Mouse (Mus musculus) right cerebral cortex, postnatal 10 days (tissue): Measurements from ENCODE around the gene Zfp184.

ENCODE experiments used
- DNase-seq, 2 experiments: peaks; one replicate each; pipeline ENCODE4 v3.0.0; 2021; ENCODE audit warnings: low spot score in 2 of 2

Zfp184 gene

GRCm38 (mm10) chr13:21920681-21921233 is 24.1 kb upstream of the Zfp184 start:
- no peak for DNase-seq

DNA sequence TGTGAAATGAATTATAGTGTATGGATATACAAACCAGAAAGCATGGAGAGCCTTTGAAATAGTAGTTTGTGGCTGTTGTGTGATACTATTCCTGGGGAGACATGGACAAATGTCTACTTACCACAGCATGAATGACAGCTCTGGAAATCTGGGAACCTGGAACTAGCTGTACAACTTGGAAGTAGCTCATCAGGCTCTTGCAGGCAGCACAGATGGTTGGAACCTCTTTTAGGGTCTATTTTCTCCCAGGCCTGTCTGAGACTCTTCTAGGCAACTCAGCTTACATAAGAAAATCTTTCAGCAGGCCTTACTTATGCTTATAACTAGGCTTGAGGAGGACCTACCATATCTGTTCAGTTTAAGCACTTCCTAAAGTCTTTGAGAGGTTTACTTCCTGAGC is 21.5 kb upstream of the Zfp184 start:
- no peak for DNase-seq

DNA sequence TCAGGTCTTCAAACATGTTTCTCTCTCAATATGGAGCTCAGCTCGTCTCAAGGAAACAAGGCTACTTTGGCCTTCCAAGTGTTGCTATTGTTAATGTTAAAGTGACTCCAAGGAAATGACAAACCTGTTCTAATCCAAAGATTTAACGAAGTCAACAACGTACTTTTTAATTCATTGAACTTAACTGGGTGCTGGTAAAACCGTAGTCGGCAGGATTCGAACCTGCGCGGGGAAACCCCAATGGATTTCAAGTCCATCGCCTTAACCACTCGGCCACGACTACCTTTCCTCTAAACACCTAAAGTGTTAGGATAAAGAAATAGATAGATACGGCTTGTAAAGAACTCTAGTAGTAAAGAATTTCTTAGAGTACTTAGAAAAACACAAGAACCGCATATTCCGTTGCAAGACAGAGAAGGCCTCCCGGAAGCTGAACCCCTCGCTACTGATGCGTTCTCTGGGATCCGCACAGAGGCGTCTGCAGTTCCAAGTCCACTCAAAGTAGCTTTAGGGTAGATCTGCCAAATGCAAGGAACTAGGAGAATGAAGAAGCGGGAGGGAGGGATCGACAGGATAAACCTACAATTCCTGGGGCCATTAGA is 20.1 kb upstream of the Zfp184 start:
- DNase-seq = no peak

DNA sequence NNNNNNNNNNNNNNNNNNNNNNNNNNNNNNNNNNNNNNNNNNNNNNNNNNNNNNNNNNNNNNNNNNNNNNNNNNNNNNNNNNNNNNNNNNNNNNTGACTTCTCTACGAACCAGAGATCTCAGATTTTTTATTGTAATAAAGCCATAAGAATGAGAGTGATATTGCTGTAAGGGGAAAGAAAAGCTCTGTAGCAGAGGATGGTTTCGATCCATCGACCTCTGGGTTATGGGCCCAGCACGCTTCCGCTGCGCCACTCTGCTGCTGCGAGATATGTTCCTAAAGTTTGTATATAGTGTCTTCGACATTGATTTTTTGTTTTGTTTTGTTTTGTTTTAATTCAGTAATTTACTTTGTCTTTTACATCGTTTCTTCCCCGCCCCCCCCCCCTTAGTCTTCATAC is 13.9 kb upstream of the Zfp184 start:
- DNase-seq = no peak

DNA sequence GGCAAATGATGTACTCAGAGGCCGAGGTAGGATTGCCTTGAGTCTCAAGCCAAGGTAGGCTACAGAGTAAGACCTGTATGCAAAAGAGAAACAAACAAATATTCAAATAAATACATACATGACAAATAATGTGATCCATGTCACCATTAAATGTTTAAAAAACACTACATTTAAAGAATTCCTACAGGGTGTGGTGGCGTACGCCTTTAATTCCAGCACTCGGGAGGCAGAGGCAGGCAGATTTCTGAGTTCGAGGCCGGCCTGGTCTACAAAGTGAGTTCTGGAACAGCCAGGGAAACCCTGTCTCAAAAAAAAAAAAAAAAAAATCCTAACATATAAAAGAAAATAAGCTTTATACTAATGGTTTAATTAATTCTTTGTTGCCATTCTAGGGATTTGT is 13.2 kb upstream of the Zfp184 start:
- no peak for DNase-seq

GRCm38 (mm10) chr13:21933626-21934548 is 11.0 kb upstream of the Zfp184 start:
- DNase-seq = peak in 1 of 2 experiments; percentile 37

DNA sequence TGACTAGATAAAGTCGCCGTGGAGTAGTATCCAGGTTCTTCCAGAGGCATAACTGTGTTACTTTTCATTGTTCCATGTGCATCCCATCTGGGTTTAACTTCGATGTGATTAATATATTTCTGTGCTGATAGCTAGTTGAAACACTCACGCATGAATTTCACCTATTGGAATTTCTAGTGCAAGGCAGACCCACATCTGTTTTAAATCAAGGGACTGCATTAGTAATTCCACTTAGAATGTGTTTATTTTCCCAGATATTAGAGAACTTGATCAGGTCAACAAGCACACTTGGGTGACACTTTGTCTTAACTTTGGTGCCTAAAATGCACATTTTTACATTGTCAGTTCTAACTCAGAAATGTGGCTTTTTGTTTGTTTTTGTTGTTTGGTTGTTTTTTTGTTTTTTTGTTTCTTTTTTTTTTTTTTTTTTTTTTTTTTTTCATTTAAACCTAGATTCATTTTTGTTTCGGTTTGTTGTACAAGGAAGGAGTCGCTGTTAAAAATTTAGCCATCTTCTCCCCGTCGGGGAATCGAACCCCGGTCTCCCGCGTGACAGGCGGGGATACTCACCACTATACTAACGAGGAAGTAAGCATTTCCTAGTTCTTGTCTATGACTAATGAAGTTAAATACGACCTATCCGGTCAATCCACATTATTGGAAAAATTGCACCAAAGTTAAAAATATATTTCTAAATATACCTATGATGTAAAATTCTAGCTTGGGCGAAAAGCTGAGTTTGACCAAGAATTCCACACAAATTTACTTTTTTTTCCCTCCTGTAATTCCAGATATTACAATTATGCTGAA is 9.7 kb upstream of the Zfp184 start:
- peak; percentile 55 to 83 for DNase-seq

DNA sequence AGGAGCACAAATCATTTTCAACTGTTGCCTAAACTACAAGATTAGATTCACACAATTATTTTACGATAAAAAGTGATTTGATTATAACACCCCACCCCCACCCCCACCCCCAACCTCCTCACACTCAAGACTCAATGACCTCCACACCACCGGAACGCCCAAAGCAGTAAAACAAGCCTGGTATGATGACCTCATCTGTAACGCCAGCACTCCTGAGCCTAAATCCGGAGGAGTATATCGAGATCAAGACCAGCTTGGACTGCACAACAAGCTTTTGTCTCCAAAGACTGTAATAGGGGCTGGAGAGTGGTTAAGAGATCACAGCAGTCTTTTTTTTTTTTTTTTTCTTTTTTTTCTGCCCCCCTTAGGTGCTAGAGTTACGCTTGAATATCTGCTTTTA is 9.1 kb upstream of the Zfp184 start:
- DNase-seq = no peak

- peak; percentile 53 to 64 for DNase-seq
These were observed 7.9 kb upstream of the Zfp184 start for GRCm38 (mm10) chr13:21936968-21937367.

- DNase-seq = peak; percentile 92 to 93
These were observed 4.7 kb upstream of the Zfp184 start for GRCm38 (mm10) chr13:21940213-21940612.

DNA sequence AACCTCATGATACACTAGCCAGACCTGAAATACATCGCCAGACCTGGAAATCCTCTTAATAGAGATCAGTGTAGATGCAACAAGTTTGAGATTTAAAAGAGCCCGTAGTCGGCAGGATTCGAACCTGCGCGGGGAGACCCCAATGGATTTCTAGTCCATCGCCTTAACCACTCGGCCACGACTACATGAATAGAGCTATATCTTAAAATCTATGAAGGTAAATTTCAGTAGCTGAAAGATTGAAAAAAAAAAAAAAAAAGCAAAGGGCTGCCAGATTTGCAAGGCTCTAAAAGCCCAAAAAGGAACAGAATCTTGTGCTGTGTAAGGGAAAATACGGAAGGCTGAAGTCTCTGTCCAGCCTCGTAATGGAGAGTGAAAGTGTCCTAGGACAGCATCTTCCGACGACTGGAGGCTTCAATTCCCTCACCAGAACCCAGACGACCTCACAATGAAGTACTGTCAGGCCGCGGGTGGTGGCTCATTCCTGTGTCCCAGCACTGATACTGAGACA is 4.0 kb upstream of the Zfp184 start:
- DNase-seq = peak; percentile 82 to 89

DNA sequence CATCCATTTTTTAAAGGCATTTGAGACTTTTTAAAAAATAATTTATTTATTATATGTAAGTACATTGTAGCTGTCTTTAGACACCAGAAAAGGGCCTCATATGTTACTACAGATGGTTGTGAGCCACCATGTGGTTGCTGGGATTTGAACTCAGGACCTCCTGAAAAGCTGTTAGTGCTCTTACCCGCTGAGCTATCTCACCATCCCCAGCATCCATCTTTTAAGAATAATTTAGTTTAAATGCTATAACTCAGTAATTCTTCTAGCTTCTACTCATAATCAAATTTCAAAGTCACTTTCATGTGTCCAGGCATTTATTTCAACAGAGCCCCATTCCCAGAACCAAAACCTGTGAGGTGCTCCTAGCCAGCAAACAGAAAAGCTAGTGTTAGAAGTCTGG is 1.2 kb upstream of the Zfp184 start:
- DNase-seq = no peak

DNA sequence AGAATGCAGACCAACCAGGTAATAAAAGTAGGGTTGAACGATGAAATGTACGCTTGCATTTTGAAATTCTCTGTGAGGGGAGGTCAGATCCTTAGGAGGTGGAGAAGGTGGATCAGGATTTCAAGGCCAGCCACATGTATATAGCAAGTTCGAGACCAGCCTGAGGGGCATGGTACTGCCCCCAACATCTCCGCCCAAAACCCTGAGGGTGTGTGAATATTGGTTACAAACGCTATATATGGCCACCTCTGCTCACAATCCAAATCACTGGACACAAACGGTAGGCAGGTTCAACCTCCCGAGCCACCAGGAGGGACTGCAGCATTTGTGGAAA is 335 bp upstream of the Zfp184 start:
- DNase-seq = no peak

- no peak for DNase-seq
These were observed 24.4 kb downstream of the Zfp184 start for GRCm38 (mm10) chr13:21969269-21969668.

GRCm38 (mm10) chr13:21969816-21970215 is 24.9 kb downstream of the Zfp184 start:
- no peak for DNase-seq

DNA sequence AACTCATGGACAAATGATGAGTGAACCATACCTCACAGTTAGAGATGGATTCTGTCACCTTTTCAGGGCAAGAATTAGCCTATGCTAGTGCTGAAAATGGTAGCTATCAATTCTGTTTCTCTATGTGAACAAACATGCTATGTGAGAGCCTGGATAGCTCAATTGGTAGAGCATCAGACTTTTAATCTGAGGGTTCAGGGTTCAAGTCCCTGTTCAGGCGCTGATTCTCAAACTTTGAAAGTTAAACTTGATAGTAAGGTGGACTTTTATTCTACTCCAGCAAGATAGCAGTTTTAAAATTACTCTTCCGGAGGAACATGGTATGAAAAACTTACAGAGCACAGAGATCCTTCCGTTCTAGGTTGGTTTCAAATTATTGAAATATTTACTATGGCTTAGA is 26.7 kb downstream of the Zfp184 start:
- no peak for DNase-seq

DNA sequence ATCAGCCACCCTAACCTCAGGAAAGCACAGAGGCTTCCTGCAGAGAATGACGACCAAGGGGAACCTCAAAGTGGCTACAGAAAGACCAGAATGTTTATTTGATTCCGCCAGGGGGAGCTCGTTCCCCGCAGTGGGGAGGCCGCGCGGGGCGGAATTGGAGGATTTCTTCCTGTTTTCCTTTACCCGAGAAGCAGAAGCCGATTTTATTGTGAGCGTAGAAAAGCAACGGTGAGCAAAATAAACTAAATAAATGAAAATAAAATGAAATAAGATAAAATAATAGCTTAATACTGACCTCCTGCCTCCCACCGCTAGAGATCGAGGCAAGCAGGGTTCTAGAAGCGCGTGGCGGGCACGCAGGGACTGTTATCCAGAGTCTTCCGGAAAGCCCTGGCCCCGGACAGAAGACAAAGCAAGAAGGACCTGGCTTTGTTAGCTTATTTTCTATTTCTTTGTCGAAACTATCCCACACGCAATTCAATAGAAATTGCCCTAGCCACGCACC is 29.4 kb downstream of the Zfp184 start:
- DNase-seq = peak; percentile 89 to 94

DNA sequence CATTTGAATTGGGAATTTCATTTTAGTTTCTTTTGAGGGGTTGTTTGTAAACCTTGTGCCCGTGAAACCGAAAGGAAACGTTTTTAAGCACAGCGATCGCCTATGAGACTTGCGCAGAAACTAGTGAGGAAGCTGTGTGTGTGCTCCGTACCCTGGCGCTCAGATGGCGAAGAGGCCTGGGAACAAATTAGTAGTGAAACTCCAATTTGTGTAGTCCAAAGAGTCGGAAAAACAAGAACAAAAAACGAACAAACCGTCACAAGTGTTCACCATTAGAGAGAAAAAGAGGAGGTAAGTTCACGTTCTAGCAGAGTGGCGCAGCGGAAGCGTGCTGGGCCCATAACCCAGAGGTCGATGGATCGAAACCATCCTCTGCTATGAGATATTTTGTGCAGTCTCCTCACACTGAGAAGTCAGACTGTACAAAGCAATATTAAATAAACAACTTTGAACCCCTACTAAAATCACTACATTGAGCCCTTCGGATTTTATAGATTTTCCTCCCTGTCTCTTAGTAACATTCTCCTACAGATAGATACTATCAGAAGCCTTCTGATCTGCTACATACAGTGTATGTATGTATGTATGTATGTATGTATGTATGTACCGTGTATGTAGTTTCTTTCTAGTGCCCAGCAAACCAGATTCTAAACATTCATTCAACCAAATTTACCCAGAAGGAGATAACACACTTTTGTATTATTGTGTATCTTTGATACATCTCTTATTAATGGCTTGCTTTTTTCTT is 30.0 kb downstream of the Zfp184 start:
- peak; percentile 38 to 63 for DNase-seq

DNA sequence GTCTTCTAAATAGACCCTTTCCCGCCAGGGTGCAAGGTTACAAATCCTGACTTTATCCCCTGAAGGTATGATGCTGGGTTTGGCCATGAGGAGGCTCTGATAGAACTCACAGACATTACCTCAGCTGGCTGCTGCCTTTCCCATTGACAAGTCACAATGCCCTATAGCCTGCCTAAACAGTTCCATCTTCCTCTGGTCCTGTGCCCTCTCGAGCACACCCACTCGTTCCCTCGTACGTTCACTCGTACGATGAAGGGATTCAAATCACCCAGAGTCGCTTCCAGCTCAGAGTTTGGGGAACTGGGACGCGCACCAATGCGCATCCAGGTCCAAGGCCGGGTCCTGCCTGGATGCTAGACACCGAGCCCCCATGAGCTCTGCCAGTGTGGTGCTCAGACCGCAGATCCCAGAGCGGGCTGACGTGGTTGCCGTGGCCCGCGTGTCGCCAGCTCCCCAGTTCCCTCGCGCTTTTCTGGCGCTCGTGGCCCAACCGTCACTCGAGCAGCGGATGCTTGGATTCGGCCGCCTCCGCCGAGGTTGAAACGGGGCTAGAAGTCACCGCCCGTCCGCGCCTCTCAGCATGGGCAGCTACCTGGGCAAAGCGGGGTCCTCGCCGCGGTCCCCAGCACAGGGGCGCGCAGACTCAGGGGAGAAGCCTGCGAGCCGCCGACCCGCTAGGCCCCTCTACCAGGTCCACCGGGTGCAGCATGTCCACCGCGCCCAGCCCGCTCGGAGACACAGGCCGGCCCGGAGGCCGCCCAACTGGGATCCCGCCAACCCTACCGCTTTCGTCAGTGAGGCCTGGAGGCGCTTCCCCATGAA is 36.3 kb downstream of the Zfp184 start, which contains the start of gene Pom121l2:
TSS of gene Pom121l2 (plus strand) at position 214 of the 822 bp plus-strand sequence.
- peak in 1 of 2 experiments; percentile 40 for DNase-seq

- no peak for DNase-seq
These were observed 36.9 kb downstream of the Zfp184 start for GRCm38 (mm10) chr13:21981803-21982193.
